Mouse (Mus musculus) ES-E14 (cell line): ENCODE measurements around the gene Pde6d.
A peak's percentile ranks its signal among the peaks of the same experiment; 100 is the strongest.

ENCODE experiments used
- CHD2 ChIP-seq: IDR thresholded peaks from 2 replicates; pipeline ENCODE4 v1.6.1; 2014; ENCODE audit warnings: mild to moderate bottlenecking, low read depth, low read length, inconsistent platforms
- HCFC1 ChIP-seq: IDR thresholded peaks from 2 replicates; pipeline ENCODE4 v1.6.1; 2012; ENCODE audit warnings: low read length, inconsistent platforms, borderline replicate concordance; ENCODE audit not compliant: insufficient read depth
- MAFK ChIP-seq: IDR thresholded peaks from 2 replicates; pipeline ENCODE4 v1.6.1; 2014; ENCODE audit warnings: mild to moderate bottlenecking, low read depth, low read length, inconsistent platforms; ENCODE audit not compliant: insufficient read depth
- ZC3H11A ChIP-seq: IDR thresholded peaks from 2 replicates; pipeline ENCODE4 v1.6.1; 2012; ENCODE audit warnings: low read depth, mild to moderate bottlenecking, inconsistent platforms, low read length, borderline replicate concordance
- ZNF384 ChIP-seq: IDR thresholded peaks from 2 replicates; pipeline ENCODE4 v1.6.1; 2012; ENCODE audit warnings: low read depth, low read length, inconsistent platforms

DNA sequence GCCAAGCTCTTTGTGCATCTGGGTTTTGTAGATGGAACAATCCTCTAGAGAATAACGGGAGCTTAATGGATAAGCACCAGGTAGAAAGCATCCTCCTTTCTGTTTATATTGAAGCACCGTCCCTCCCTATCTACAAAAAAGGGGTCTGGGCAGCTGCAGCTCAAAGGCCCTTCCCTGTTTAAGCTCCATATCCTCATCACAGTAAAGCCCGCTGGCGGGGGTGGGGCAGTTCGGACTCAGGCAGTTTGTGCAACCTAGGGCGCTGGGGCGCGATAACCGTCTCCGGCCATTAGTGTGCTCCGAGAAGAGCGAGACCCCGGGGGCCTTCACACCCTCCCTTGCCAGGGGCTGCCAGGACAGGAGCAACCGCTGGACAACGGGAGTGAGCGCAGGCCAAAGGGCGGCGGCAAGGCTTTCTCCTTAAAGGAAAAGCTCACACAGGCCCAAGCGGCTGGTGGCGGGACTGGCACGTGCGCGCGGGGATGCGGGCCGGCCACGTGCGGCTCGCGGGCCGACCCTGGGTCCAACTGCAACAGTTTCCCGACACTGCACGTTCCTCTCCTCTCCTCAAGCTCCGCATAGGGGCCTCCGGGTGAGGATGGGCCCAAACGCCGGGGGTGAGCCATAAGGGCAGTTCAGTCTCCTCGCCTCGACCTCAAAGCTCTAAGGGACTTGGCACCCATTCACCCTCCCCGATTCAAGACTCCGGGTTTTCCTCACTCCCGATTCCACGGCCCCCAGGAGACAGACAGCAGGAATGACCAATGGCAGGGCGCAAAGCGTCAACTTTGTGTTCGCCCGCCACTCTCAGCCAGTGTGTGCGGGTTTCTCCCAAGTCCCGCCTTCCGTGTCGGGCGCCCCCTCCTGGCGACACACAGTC, 57.6 kb downstream of the Pde6d start:
- TF ChIP-seq HCFC1 (no peak; the same call in 1 of the 2 replicates), ZC3H11A (no peak), MAFK (no peak), ZNF384 (no peak), CHD2 (peak; percentile 85)
